Mouse (Mus musculus): ENCODE data around the gene Fam81b. TPM values are rescaled to one million over a fixed set of nuclear protein-coding genes. Genes with fewer than 3 reads are reported as not detected.
"Not testable (repeated sequence)": the region's sequence is repeated elsewhere in the genome, so short reads cannot be mapped to it uniquely, and the experiment has no call there.

The Fam81b gene
- not detected in 2 replicates for polyA plus RNA-seq (2015; fragmentation: Nextera tagmentation; extraction: Ambion mirVana)

GRCm38 (mm10) chr13:76304637-76305122, at the start of gene Fam81b:
TSS of gene Fam81b (minus strand) at chr13:76305072.
- Histone ChIP-seq H3K4me2 (no peak within 1 kb of the TSS), H3K27me3 (replicated peaks) (no peaks in the 10 kb centered on the region), H3K9ac (replicated peaks) (no peak within 1 kb of the TSS), H3K36me3 (no peaks in the 10 kb centered on the region), H3K4me3 (replicated peaks) (no peak within 1 kb of the TSS), H3K27ac (replicated peaks) (no peak within 1 kb of the TSS), H3K9me3 (replicated peaks) (no peaks in the 10 kb centered on the region), H3K4me1 (no peaks in the 10 kb centered on the region)
- 44% methylated on average over 7 of the region's 7 CpGs for WGBS
- no peak for ATAC-seq (ENCODE audit: low FRiP score)

GRCm38 (mm10) chr13:76345941-76346340, 41.1 kb upstream of the Fam81b start:
- ATAC-seq (ENCODE audit: low FRiP score); H3K4me3 ChIP-seq (replicated peaks); H3K27ac ChIP-seq (replicated peaks); H3K9me3 ChIP-seq (replicated peaks); H3K36me3 ChIP-seq; H3K9ac ChIP-seq (replicated peaks); H3K27me3 ChIP-seq (replicated peaks); H3K4me1 ChIP-seq; H3K4me2 ChIP-seq: not testable (repeated sequence)
- 86% methylated on average over 21 of the region's 21 CpGs for WGBS

GRCm38 (mm10) chr13:76318635-76319034, 13.8 kb upstream of the Fam81b start:
- no peak overlapping the region for H3K4me3 ChIP-seq (replicated peaks)

GRCm38 (mm10) chr13:76311580-76311979, 6.7 kb upstream of the Fam81b start:
- Histone ChIP-seq H3K4me1 (no peaks in the 10 kb centered on the region), H3K9me3 (replicated peaks) (no peaks in the 10 kb centered on the region), H3K36me3 (no peaks in the 10 kb centered on the region), H3K4me2 (no peak overlapping the region), H3K4me3 (replicated peaks) (no peak overlapping the region), H3K27me3 (replicated peaks) (no peaks in the 10 kb centered on the region), H3K27ac (replicated peaks) (no peak overlapping the region), H3K9ac (replicated peaks) (no peak overlapping the region)
- WGBS, result 88% methylated on average over 7 of the region's 7 CpGs
- ATAC-seq (ENCODE audit: low FRiP score), result no peak

More at GRCm38 (mm10) chr13:76318635-76319034, 13.8 kb upstream of the Fam81b start:
- 52% methylated on average over 3 of the region's 3 CpGs for WGBS
- H3K36me3 ChIP-seq, result no peaks in the 10 kb centered on the region
- no peak overlapping the region for H3K27ac ChIP-seq (replicated peaks)
- H3K9me3 ChIP-seq (replicated peaks), result no peaks in the 10 kb centered on the region
- no peaks in the 10 kb centered on the region for H3K27me3 ChIP-seq (replicated peaks)
- H3K9ac ChIP-seq (replicated peaks), result no peak overlapping the region
- ATAC-seq (ENCODE audit: low FRiP score), result no peak
- H3K4me2 ChIP-seq, result no peak overlapping the region
- no peaks in the 10 kb centered on the region for H3K4me1 ChIP-seq

GRCm38 (mm10) chr13:76308811-76309210, 3.9 kb upstream of the Fam81b start:
- no peaks in the 10 kb centered on the region for H3K27me3 ChIP-seq (replicated peaks)

GRCm38 (mm10) chr13:76305655-76306365, 938 bp upstream of the Fam81b start:
- Histone ChIP-seq H3K4me3 (replicated peaks) (no peak overlapping the region), H3K9ac (replicated peaks) (no peak overlapping the region), H3K27ac (replicated peaks) (no peak overlapping the region), H3K36me3 (no peaks in the 10 kb centered on the region), H3K4me1 (no peaks in the 10 kb centered on the region), H3K9me3 (replicated peaks) (no peaks in the 10 kb centered on the region), H3K27me3 (replicated peaks) (no peaks in the 10 kb centered on the region), H3K4me2 (no peak overlapping the region)
- WGBS, result 65% methylated on average over 2 of the region's 2 CpGs
- ATAC-seq (ENCODE audit: low FRiP score), result no peak

More at GRCm38 (mm10) chr13:76308811-76309210, 3.9 kb upstream of the Fam81b start:
- WGBS, result 46% methylated on average over 1 of the region's 1 CpGs
- Histone ChIP-seq H3K27ac (replicated peaks) (no peak overlapping the region), H3K4me3 (replicated peaks) (no peak overlapping the region), H3K4me1 (no peaks in the 10 kb centered on the region), H3K36me3 (no peaks in the 10 kb centered on the region), H3K9ac (replicated peaks) (no peak overlapping the region), H3K9me3 (replicated peaks) (no peaks in the 10 kb centered on the region), H3K4me2 (no peak overlapping the region)
- ATAC-seq (ENCODE audit: low FRiP score), result no peak

GRCm38 (mm10) chr13:76305241-76305640, 369 bp upstream of the Fam81b start:
- Histone ChIP-seq H3K9ac (replicated peaks) (no peak overlapping the region), H3K27me3 (replicated peaks) (no peaks in the 10 kb centered on the region), H3K4me1 (no peaks in the 10 kb centered on the region), H3K27ac (replicated peaks) (no peak overlapping the region), H3K36me3 (no peaks in the 10 kb centered on the region), H3K9me3 (replicated peaks) (no peaks in the 10 kb centered on the region), H3K4me3 (replicated peaks) (no peak overlapping the region), H3K4me2 (no peak overlapping the region)
- 93% methylated on average over 3 of the region's 3 CpGs for WGBS
- ATAC-seq (ENCODE audit: low FRiP score), result no peak

GRCm38 (mm10) chr13:76304201-76304600, 671 bp downstream of the Fam81b start:
- H3K36me3 ChIP-seq, result no peaks in the 10 kb centered on the region

GRCm38 (mm10) chr13:76303160-76303559, 1.7 kb downstream of the Fam81b start:
- H3K9me3 ChIP-seq (replicated peaks), result no peaks in the 10 kb centered on the region
- no peaks in the 10 kb centered on the region for H3K4me1 ChIP-seq
- no peaks in the 10 kb centered on the region for H3K36me3 ChIP-seq
- WGBS, result 79% methylated on average over 1 of the region's 1 CpGs
- no peak overlapping the region for H3K27ac ChIP-seq (replicated peaks)
- no peak for ATAC-seq (ENCODE audit: low FRiP score)
- H3K4me3 ChIP-seq (replicated peaks), result no peak overlapping the region
- no peaks in the 10 kb centered on the region for H3K27me3 ChIP-seq (replicated peaks)
- H3K4me2 ChIP-seq, result no peak overlapping the region
- no peak overlapping the region for H3K9ac ChIP-seq (replicated peaks)

More at GRCm38 (mm10) chr13:76304201-76304600, 671 bp downstream of the Fam81b start:
- H3K9ac ChIP-seq (replicated peaks), result no peak overlapping the region
- H3K9me3 ChIP-seq (replicated peaks), result no peaks in the 10 kb centered on the region
- ATAC-seq (ENCODE audit: low FRiP score), result no peak
- H3K4me1 ChIP-seq, result no peaks in the 10 kb centered on the region
- no peak overlapping the region for H3K4me2 ChIP-seq
- H3K27ac ChIP-seq (replicated peaks), result no peak overlapping the region
- H3K4me3 ChIP-seq (replicated peaks), result no peak overlapping the region
- H3K27me3 ChIP-seq (replicated peaks), result no peaks in the 10 kb centered on the region
- 94% methylated on average over 1 of the region's 1 CpGs for WGBS

GRCm38 (mm10) chr13:76302056-76302455, 2.8 kb downstream of the Fam81b start:
- ATAC-seq (ENCODE audit: low FRiP score), result no peak
- Histone ChIP-seq H3K4me3 (replicated peaks) (no peak overlapping the region), H3K36me3 (no peaks in the 10 kb centered on the region), H3K4me1 (no peaks in the 10 kb centered on the region), H3K27ac (replicated peaks) (no peak overlapping the region), H3K9ac (replicated peaks) (no peak overlapping the region), H3K9me3 (replicated peaks) (no peaks in the 10 kb centered on the region), H3K4me2 (no peak overlapping the region), H3K27me3 (replicated peaks) (no peaks in the 10 kb centered on the region)
- WGBS, result 80% methylated on average over 2 of the region's 2 CpGs

- H3K27ac ChIP-seq (replicated peaks), result no peak overlapping the region
- no peak overlapping the region for H3K4me3 ChIP-seq (replicated peaks)
- H3K4me2 ChIP-seq, result no peak overlapping the region
- H3K9me3 ChIP-seq (replicated peaks), result no peaks in the 10 kb centered on the region
- no peaks in the 10 kb centered on the region for H3K4me1 ChIP-seq
- H3K9ac ChIP-seq (replicated peaks), result no peak overlapping the region
- no peak for ATAC-seq (ENCODE audit: low FRiP score)
- no peaks in the 10 kb centered on the region for H3K36me3 ChIP-seq
- 82% methylated on average over 4 of the region's 4 CpGs for WGBS
- no peaks in the 10 kb centered on the region for H3K27me3 ChIP-seq (replicated peaks)
Measured at GRCm38 (mm10) chr13:76292050-76292449, 12.8 kb downstream of the Fam81b start.

GRCm38 (mm10) chr13:76284597-76284996, 20.3 kb downstream of the Fam81b start:
- Histone ChIP-seq H3K4me2 (no peak overlapping the region), H3K4me3 (replicated peaks) (no peak overlapping the region), H3K36me3 (no peaks in the 10 kb centered on the region), H3K4me1 (no peaks in the 10 kb centered on the region), H3K9me3 (replicated peaks) (no peaks in the 10 kb centered on the region), H3K27ac (replicated peaks) (no peak overlapping the region), H3K9ac (replicated peaks) (no peak overlapping the region), H3K27me3 (replicated peaks) (no peaks in the 10 kb centered on the region)
- no peak for ATAC-seq (ENCODE audit: low FRiP score)
- WGBS, result 96% methylated on average over 3 of the region's 3 CpGs
